In genomic region chr4:57240100-57240499, GRCm38 (mm10) we compare ENCODE assay signal across 11 mouse cellular contexts.
A peak's percentile ranks its signal among the peaks of the same experiment; 100 is the strongest.
DNase-seq lines count a peak whose midpoint lies in the region; ATAC-seq lines count a peak whose summit lies in the region.
"Had no signal": no experiment of that assay in that cellular context is flagged by ENCODE, and none has a peak within 500 bp of the region (broad histone marks: within the 10 kb centered on the region; RNA-seq: fewer than 3 reads in every experiment).

No protein-coding gene starts in this region.

- 29% methylated on average over 7 of the region's 7 CpGs for WGBS in heart, embryonic 12.5 days
- 29% methylated on average over 7 of the region's 7 CpGs for WGBS in large intestine, adult 2 months
- 64% methylated on average over 7 of the region's 7 CpGs for WGBS in stomach, embryonic 14.5 days

- H3K4me1 ChIP-seq in heart, embryonic 12.5 days (replicated peaks) = peaks cover 55% of the 10 kb centered on the region
- H3K4me1 ChIP-seq in stomach, embryonic 14.5 days (ENCODE audit: control insufficient read depth, insufficient read depth, low read length) = no peaks in the 10 kb centered on the region

- DNase-seq in kidney, adult 9 months = peak; percentile 5
- no peak for DNase-seq in kidney, postnatal 4 days
- peak; percentile 60 for DNase-seq in large intestine, adult 2 months (ENCODE audit: low read depth, low spot score)
- DNase-seq in urinary bladder, postnatal 4 days (ENCODE audit: low spot score in 2 of 2) = no peak
- no peak for DNase-seq in adrenal gland, adult 18-20 months (ENCODE audit: low spot score in 2 of 2)
- no peak for DNase-seq in ovary, postnatal 10 days (ENCODE audit: low spot score)
- DNase-seq: kidney, postnatal 25 days had no signal

- H3K9ac ChIP-seq in heart, embryonic 12.5 days = no peak overlapping the region
- no peak overlapping the region for H3K9ac ChIP-seq in stomach, embryonic 14.5 days (replicated peaks; ENCODE audit: low read depth, low read length)

- no peak overlapping the region; the same call in 1 of the 2 replicates for H3K4me2 ChIP-seq in heart, embryonic 12.5 days
- no peak overlapping the region for H3K4me2 ChIP-seq in stomach, embryonic 14.5 days (replicated peaks; ENCODE audit: low read depth, low read length)

- H3K9me3 ChIP-seq in heart, embryonic 12.5 days (replicated peaks) = no peaks in the 10 kb centered on the region
- H3K9me3 ChIP-seq in stomach, embryonic 14.5 days (ENCODE audit: control insufficient read depth, low read depth, low read length) = no peaks in the 10 kb centered on the region

- no peaks in the 10 kb centered on the region for H3K36me3 ChIP-seq in heart, embryonic 12.5 days
- no peaks in the 10 kb centered on the region for H3K36me3 ChIP-seq in stomach, embryonic 14.5 days (ENCODE audit: control insufficient read depth, insufficient read depth, low read length)

- H3K4me3 ChIP-seq in heart, embryonic 12.5 days = no peak overlapping the region
- no peak overlapping the region for H3K4me3 ChIP-seq in stomach, embryonic 14.5 days (ENCODE audit: low read depth, low read length)

- peak overlapping the region; percentile 1; the same call in 1 of the 2 replicates for H3K27ac ChIP-seq in heart, embryonic 12.5 days (ENCODE audit: poor library complexity, severe bottlenecking)
- no peak overlapping the region; the same call in 1 of the 2 replicates for H3K27ac ChIP-seq in stomach, embryonic 14.5 days (ENCODE audit: low read length)

- peak; percentile 36; the same call in 1 of the 2 replicates for ATAC-seq in heart, embryonic 12.5 days (ENCODE audit: insufficient number of reproducible peaks, low FRiP score)
- peak; percentile 62; the same call in 1 of the 2 replicates for ATAC-seq in stomach, embryonic 14.5 days (ENCODE audit: insufficient number of reproducible peaks, insufficient read depth, low FRiP score, low read depth)
- ATAC-seq: forebrain, embryonic 16.5 days had no signal

- no peaks in the 10 kb centered on the region for H3K27me3 ChIP-seq in heart, embryonic 12.5 days (replicated peaks)
- H3K27me3 ChIP-seq in stomach, embryonic 14.5 days (ENCODE audit: control insufficient read depth, insufficient read depth, low read length) = no peaks in the 10 kb centered on the region
- H3K27me3 ChIP-seq: CH12.LX had no signal

Comparison
In these comparisons a context has a peak if more than half of its experiments do, and no peak if none do; other contexts are left out.
1. DNase-seq: peak in kidney, adult 9 months (single experiment) and large intestine, adult 2 months (single experiment); none in kidney, postnatal 4 days (0 of 2), urinary bladder, postnatal 4 days (0 of 2), adrenal gland, adult 18-20 months (0 of 2) and ovary, postnatal 10 days (single experiment).